Mouse (Mus musculus) stomach, postnatal 0 days (tissue): ENCODE data around the gene Uso1.

Experiments used
- CTCF ChIP-seq: IDR thresholded peaks from 2 replicates; pipeline ENCODE4 v1.5.1; 2016; ENCODE audit warnings: antibody characterized with exemption, low read depth, mild to moderate bottlenecking, moderate library complexity
- EP300 ChIP-seq: optimal IDR thresholded peaks from 2 replicates; pipeline ENCODE3; 2016; ENCODE audit warnings: antibody characterized with exemption

- TF ChIP-seq CTCF (no peak), EP300 (no peak)
Measured at GRCm38 (mm10) chr5:92106327-92107125, 31.2 kb upstream of the Uso1 start.
